Mouse (Mus musculus) gastrocnemius, postnatal 25 days (tissue): Measurements from ENCODE around the gene Apon. TPM values are rescaled to one million over a fixed set of nuclear protein-coding genes. Genes with fewer than 3 reads are reported as not detected.
"Not testable (repeated sequence)": the region's sequence is repeated elsewhere in the genome, so short reads cannot be mapped to it uniquely, and the experiment has no call there.

Source experiments
- DNase-seq: peaks from one replicate; pipeline ENCODE4 v3.0.0; 2022
- total RNA-seq, 2 experiments: library from RNA; stranded (reverse); gene quantifications; 1 replicate in 1 of 2; 2 replicates in 1 of 2; pipeline ENCODE4 v1.2.3; 2021

Gene Apon
- total RNA-seq, 2 experiments from 2014 or later, result not detected

- DNase-seq, result not testable (repeated sequence)
These were observed 19.0 kb downstream of the Apon start for GRCm38 (mm10) chr10:128272819-128273439.

GRCm38 (mm10) chr10:128275374-128275773, 21.5 kb downstream of the Apon start:
- not testable (repeated sequence) for DNase-seq

GRCm38 (mm10) chr10:128278158-128278557, 24.3 kb downstream of the Apon start:
- DNase-seq, result no peak

- no peak for DNase-seq
These were observed 27.0 kb downstream of the Apon start for GRCm38 (mm10) chr10:128280943-128281342.

- no peak for DNase-seq
These were observed 27.8 kb downstream of the Apon start for GRCm38 (mm10) chr10:128281682-128282081.

- no peak for DNase-seq
These were observed 29.1 kb downstream of the Apon start for GRCm38 (mm10) chr10:128282886-128283450.

- DNase-seq, result no peak
These were observed 30.0 kb downstream of the Apon start for GRCm38 (mm10) chr10:128283604-128284579.

- peak; percentile 63 for DNase-seq
These were observed 36.7 kb downstream of the Apon start for GRCm38 (mm10) chr10:128290594-128290993.

- DNase-seq, result no peak
These were observed 42.6 kb downstream of the Apon start for GRCm38 (mm10) chr10:128296370-128297090.

GRCm38 (mm10) chr10:128297221-128297620, 43.3 kb downstream of the Apon start:
- no peak for DNase-seq

GRCm38 (mm10) chr10:128297622-128298021, 43.7 kb downstream of the Apon start:
- no peak for DNase-seq

GRCm38 (mm10) chr10:128298243-128298642, 44.3 kb downstream of the Apon start:
- no peak for DNase-seq

- DNase-seq, result no peak
These were observed 44.8 kb downstream of the Apon start, which contains the start of gene Il23a for GRCm38 (mm10) chr10:128298702-128299171. Gene Il23a (minus strand): TSS chr10:128298752.

- DNase-seq, result no peak
These were observed 48.5 kb downstream of the Apon start for GRCm38 (mm10) chr10:128302357-128302756.

GRCm38 (mm10) chr10:128302785-128303125, 48.9 kb downstream of the Apon start:
- no peak for DNase-seq

- DNase-seq, result peak; percentile 100
These were observed 49.5 kb downstream of the Apon start, which contains the start of gene Pan2 for GRCm38 (mm10) chr10:128303126-128304021. Gene Pan2 (plus strand): TSS chr10:128303335.
